Mouse (Mus musculus) kidney, adult 2 months (tissue): Measurements from ENCODE around the gene 1500015O10Rik.

Experiments
- CTCF ChIP-seq: fragments of 200-500 bp; conservative IDR thresholded peaks from 2 replicates; pipeline ENCODE4 v1.5.1; 2011; ENCODE audit warnings: low read depth, mild to moderate bottlenecking, control low read depth, low read length, moderate library complexity, mixed read lengths; ENCODE audit not compliant: insufficient read depth, insufficient read length
- POLR2A ChIP-seq: fragments of 200-500 bp; IDR thresholded peaks from one replicate; pipeline ENCODE4 v1.6.1; 2011; ENCODE audit warnings: low read depth, low read length, control low read depth

- no peak for TF ChIP-seq CTCF
- no peak for TF ChIP-seq POLR2A
Measured at GRCm38 (mm10) chr1:43782680-43783079, 52.3 kb downstream of the 1500015O10Rik start.
